Mouse (Mus musculus) kidney, embryonic 14.5 days (tissue): ENCODE results near the gene Ipcef1. TPM values are rescaled to one million over a fixed set of nuclear protein-coding genes. Genes with fewer than 3 reads are reported as not detected.

Experiments used
- ATAC-seq: fragments of 200-750 bp; cut with Nextera tagmentation; 2 replicates; pipeline ENCODE4 v1.8.0; 2017; ENCODE audit warnings: moderate number of reproducible peaks, mild to moderate bottlenecking, moderate TSS enrichment, moderate library complexity; ENCODE audit not compliant: low FRiP score, low TSS enrichment
- H3K27ac ChIP-seq: fragments of 300-500 bp; sonication (generic); 2 replicates; pipeline ENCODE4 v1.5.1; 2014; ENCODE audit warnings: low read depth, mild to moderate bottlenecking, low read length, moderate library complexity, mixed read lengths
- H3K27me3 ChIP-seq: fragments of 300-500 bp; sonication (generic); 2 replicates; pipeline ENCODE4 v1.6.1; 2014; ENCODE audit warnings: mild to moderate bottlenecking, low read length; ENCODE audit not compliant: control insufficient read depth, insufficient read depth
- H3K36me3 ChIP-seq: fragments of 300-500 bp; sonication (generic); 2 replicates; pipeline ENCODE4 v1.6.1; 2014; ENCODE audit warnings: low read length, mixed read lengths; ENCODE audit not compliant: control insufficient read depth, insufficient read depth
- H3K4me1 ChIP-seq: fragments of 300-500 bp; sonication (generic); 2 replicates; pipeline ENCODE4 v1.6.1; 2014; ENCODE audit warnings: low read length, mixed read lengths; ENCODE audit not compliant: control insufficient read depth, insufficient read depth
- H3K4me2 ChIP-seq: fragments of 300-500 bp; sonication (generic); replicated peaks from 2 replicates; pipeline ENCODE4 v1.6.1; 2014; ENCODE audit warnings: low read depth, mild to moderate bottlenecking, low read length
- H3K4me3 ChIP-seq: fragments of 300-500 bp; sonication (generic); 2 replicates; pipeline ENCODE4 v1.5.1; 2014; ENCODE audit warnings: mild to moderate bottlenecking, low read length
- H3K9ac ChIP-seq: fragments of 300-500 bp; sonication (generic); 2 replicates; pipeline ENCODE4 v1.6.1; 2014; ENCODE audit warnings: low read depth, mild to moderate bottlenecking, low read length, moderate library complexity
- H3K9me3 ChIP-seq: fragments of 300-500 bp; sonication (generic); 2 replicates; pipeline ENCODE4 v1.6.1; 2016; ENCODE audit warnings: low read length; ENCODE audit not compliant: control insufficient read depth
- WGBS: fragments of 180-500 bp; shearing (Covaris S2); extraction: QIAGEN DNeasy Blood & Tissue Kit; methylation state at CpG from one replicate; pipeline ENCODE4 v1.1.7; 2014; 5-methylcytosine and 5-hydroxymethylcytosine counted together
- polyA plus RNA-seq: library from polyadenylated mRNA; unstranded; fragments of >200 nt; fragmentation: Nextera tagmentation; extraction: Ambion mirVana; gene quantifications from 2 replicates; pipeline ENCODE4 v1.2.1, GENCODE M21; 2014

The Ipcef1 gene
- polyA plus RNA-seq, 1 experiment from 2014 or later, result 3.6 TPM

- Histone ChIP-seq H3K4me1 (no peaks in the 10 kb centered on the region), H3K4me3 (no peak overlapping the region), H3K4me2 (no peak overlapping the region), H3K9me3 (no peaks in the 10 kb centered on the region), H3K36me3 (no peaks in the 10 kb centered on the region), H3K27me3 (no peaks in the 10 kb centered on the region), H3K27ac (no peak overlapping the region), H3K9ac (no peak overlapping the region)
- no peak for ATAC-seq
- WGBS, result 97% methylated on average over 1 of the region's 1 CpGs
Observed at GRCm38 (mm10) chr10:6930398-6930797, 121.9 kb downstream of the Ipcef1 start.

- H3K36me3 ChIP-seq, result no peaks in the 10 kb centered on the region
- no peak for ATAC-seq
- H3K9ac ChIP-seq, result no peak overlapping the region
- WGBS, result 44% methylated on average over 1 of the region's 1 CpGs
- no peak overlapping the region for H3K27ac ChIP-seq
- no peak overlapping the region for H3K4me2 ChIP-seq
- no peaks in the 10 kb centered on the region for H3K4me1 ChIP-seq
- no peaks in the 10 kb centered on the region for H3K27me3 ChIP-seq
- H3K9me3 ChIP-seq, result no peaks in the 10 kb centered on the region
- no peak overlapping the region for H3K4me3 ChIP-seq
Observed at GRCm38 (mm10) chr10:6928905-6929304, 123.4 kb downstream of the Ipcef1 start.

GRCm38 (mm10) chr10:6927600-6928223 is 124.6 kb downstream of the Ipcef1 start:
- no peak for ATAC-seq
- H3K9me3 ChIP-seq, result no peaks in the 10 kb centered on the region
- no peaks in the 10 kb centered on the region for H3K4me1 ChIP-seq
- no peak overlapping the region for H3K4me3 ChIP-seq
- no peaks in the 10 kb centered on the region for H3K36me3 ChIP-seq
- no peak overlapping the region for H3K27ac ChIP-seq
- no peak overlapping the region for H3K4me2 ChIP-seq
- no peak overlapping the region for H3K9ac ChIP-seq
- no peaks in the 10 kb centered on the region for H3K27me3 ChIP-seq
- 86% methylated on average over 4 of the region's 4 CpGs for WGBS

- Histone ChIP-seq H3K4me1 (no peaks in the 10 kb centered on the region), H3K36me3 (no peaks in the 10 kb centered on the region), H3K27me3 (no peaks in the 10 kb centered on the region), H3K4me2 (no peak overlapping the region), H3K9me3 (no peaks in the 10 kb centered on the region), H3K27ac (no peak overlapping the region), H3K9ac (no peak overlapping the region), H3K4me3 (no peak overlapping the region)
- 74% methylated on average over 2 of the region's 2 CpGs for WGBS
- no peak for ATAC-seq
Observed at GRCm38 (mm10) chr10:6926724-6927123, 125.6 kb downstream of the Ipcef1 start.

- H3K36me3 ChIP-seq, result no peaks in the 10 kb centered on the region
- H3K9me3 ChIP-seq, result no peaks in the 10 kb centered on the region
- no peak overlapping the region for H3K9ac ChIP-seq
- H3K4me1 ChIP-seq, result 0 out of 2 replicates have a peak, but pooled peaks cover 5% of the 10 kb centered on the region
- WGBS, result 20% methylated on average over 6 of the region's 6 CpGs
- H3K4me3 ChIP-seq, result no peak overlapping the region
- H3K4me2 ChIP-seq, result no peak overlapping the region
- no peaks in the 10 kb centered on the region for H3K27me3 ChIP-seq
- H3K27ac ChIP-seq, result no peak overlapping the region
- ATAC-seq, result peak; percentile 71; the same call in 1 of the 2 replicates
Observed at GRCm38 (mm10) chr10:6916545-6917257, 135.6 kb downstream of the Ipcef1 start.

GRCm38 (mm10) chr10:6915991-6916390 is 136.3 kb downstream of the Ipcef1 start:
- Histone ChIP-seq H3K9me3 (no peaks in the 10 kb centered on the region), H3K27me3 (no peaks in the 10 kb centered on the region), H3K9ac (no peak overlapping the region), H3K4me1 (0 out of 2 replicates have a peak, but pooled peaks cover 5% of the 10 kb centered on the region), H3K27ac (no peak overlapping the region), H3K4me3 (no peak overlapping the region), H3K36me3 (no peaks in the 10 kb centered on the region), H3K4me2 (no peak overlapping the region)
- ATAC-seq, result no peak
- WGBS, result 57% methylated on average over 1 of the region's 1 CpGs

- no peaks in the 10 kb centered on the region for H3K9me3 ChIP-seq
- no peak for ATAC-seq
- no peaks in the 10 kb centered on the region for H3K27me3 ChIP-seq
- H3K27ac ChIP-seq, result no peak overlapping the region
- no peaks in the 10 kb centered on the region for H3K4me1 ChIP-seq
- no peak overlapping the region for H3K9ac ChIP-seq
- H3K36me3 ChIP-seq, result no peaks in the 10 kb centered on the region
- 68% methylated on average over 2 of the region's 2 CpGs for WGBS
- H3K4me2 ChIP-seq, result no peak overlapping the region
- no peak overlapping the region for H3K4me3 ChIP-seq
Observed at GRCm38 (mm10) chr10:6909763-6910162, 142.5 kb downstream of the Ipcef1 start.

GRCm38 (mm10) chr10:6901819-6902393 is 150.4 kb downstream of the Ipcef1 start:
- no peak for ATAC-seq
- Histone ChIP-seq H3K36me3 (no peaks in the 10 kb centered on the region), H3K4me3 (no peak overlapping the region), H3K27me3 (no peaks in the 10 kb centered on the region), H3K9ac (no peak overlapping the region), H3K4me2 (no peak overlapping the region), H3K9me3 (no peaks in the 10 kb centered on the region), H3K4me1 (no peaks in the 10 kb centered on the region), H3K27ac (no peak overlapping the region)
- WGBS, result 84% methylated on average over 3 of the region's 3 CpGs

- H3K36me3 ChIP-seq, result no peaks in the 10 kb centered on the region
- ATAC-seq, result no peak
- 91% methylated on average over 4 of the region's 4 CpGs for WGBS
Observed at GRCm38 (mm10) chr10:6900126-6900525, 152.2 kb downstream of the Ipcef1 start.

More at GRCm38 (mm10) chr10:6900126-6900525, 152.2 kb downstream of the Ipcef1 start:
- no peak overlapping the region for H3K4me2 ChIP-seq
- H3K9ac ChIP-seq, result no peak overlapping the region
- no peak overlapping the region for H3K27ac ChIP-seq
- H3K9me3 ChIP-seq, result no peaks in the 10 kb centered on the region
- no peak overlapping the region for H3K4me3 ChIP-seq
- H3K27me3 ChIP-seq, result no peaks in the 10 kb centered on the region
- no peaks in the 10 kb centered on the region; the same call in 1 of the 2 replicates for H3K4me1 ChIP-seq
